Mouse (Mus musculus) central nervous system, embryonic 14 days (tissue): Measurements from ENCODE around the gene Slain2. TPM values are rescaled to one million over a fixed set of nuclear protein-coding genes. Genes with fewer than 3 reads are reported as not detected.

ENCODE experiments used
- polyA plus RNA-seq: library from polyadenylated mRNA; depleted of rRNA; stranded (reverse); fragments of >200 nt; gene quantifications from 2 replicates; pipeline ENCODE4 v1.2.3, GENCODE M21; 2012; rRNA removed

Slain2 gene
- polyA plus RNA-seq: 26.2 and 26.8 TPM in 2 replicates

DNA sequence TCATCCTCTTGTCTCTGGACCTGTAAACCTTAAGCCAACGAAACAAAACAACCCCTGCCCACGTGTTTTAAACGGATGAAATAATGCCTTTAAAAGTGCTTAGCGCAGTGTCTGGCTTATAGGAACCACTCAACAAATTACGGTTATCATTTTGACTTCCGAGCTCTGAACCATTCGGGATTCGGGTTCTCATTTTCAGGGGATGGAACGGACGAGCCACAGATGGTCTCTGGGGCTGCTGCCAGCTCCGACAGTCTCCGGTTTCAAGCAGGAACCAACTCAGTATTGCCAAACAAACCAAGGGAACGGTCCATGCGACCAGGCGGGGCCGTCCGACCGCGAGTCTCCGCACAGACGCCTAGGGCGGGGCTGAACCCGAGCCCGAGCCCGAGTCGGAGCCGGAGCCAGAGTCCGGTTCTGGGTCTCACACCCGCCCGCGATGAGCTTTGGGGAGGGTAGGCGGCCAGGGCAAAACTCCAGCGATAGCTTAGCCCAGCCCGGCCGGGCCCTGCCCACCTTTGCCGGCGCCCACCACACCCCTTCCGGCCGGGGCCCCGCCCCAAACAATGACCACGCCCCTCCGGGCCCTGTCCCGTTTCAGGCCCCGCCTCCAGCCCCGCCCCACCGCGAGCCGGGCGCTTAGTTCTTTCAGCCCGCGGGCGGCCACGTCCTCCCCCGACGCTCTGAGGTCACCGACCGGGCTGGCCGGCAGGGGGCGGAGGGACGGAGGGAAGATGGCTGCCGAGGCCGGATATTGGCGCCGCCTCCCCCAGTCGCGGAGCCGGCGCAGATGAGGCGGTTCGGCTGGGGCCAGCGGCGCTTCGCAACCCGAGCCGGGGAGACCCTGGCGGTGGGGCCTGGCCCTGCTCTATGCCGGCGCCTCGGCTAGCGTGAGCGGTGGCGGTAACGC is at the start of gene Slain2:
Gene Slain2 (plus strand): TSS at position 657 of the 910 bp plus-strand sequence.

DNA sequence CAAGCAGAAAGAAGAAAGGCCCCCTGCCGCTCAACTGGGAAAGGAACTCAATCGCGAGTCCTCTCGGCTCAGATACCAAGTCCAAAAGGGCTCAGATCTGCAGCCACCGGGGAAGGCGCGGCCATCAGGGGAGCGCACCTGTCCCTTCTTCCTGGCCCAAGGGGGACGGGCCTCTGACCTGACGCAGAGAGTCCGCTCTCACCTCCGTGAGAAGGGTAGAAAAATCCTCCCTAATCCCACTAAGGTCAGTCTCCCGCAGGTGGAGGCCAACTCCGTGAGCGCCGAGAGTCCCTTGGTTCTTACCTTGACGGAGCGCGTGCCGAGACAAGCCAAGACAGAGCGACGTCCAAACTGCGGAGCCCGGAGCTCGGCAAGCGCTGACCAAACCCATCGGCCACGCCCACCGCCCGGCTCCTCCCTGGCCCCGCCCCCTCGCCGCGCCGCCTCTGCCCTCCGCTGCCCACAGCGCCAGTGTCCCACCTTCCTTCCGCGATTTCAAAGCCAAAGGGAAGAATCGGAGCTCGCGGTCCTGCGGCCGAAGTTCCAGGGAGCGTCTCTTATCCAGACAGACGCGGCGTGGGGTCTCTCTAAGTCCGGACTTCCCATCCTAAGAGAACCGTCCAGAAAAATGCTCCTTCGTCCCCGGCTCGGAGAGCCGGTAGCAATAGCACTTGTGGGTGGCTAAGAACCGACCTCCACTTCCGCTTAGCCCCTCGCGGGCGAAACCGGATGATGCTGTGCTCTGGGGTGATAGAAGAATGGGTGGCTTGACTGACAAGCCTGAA is 45.8 kb upstream of the Slain2 start, which contains the start of gene Tec:
Gene Tec (minus strand): TSS at position 393 of the 785 bp plus-strand sequence.

DNA sequence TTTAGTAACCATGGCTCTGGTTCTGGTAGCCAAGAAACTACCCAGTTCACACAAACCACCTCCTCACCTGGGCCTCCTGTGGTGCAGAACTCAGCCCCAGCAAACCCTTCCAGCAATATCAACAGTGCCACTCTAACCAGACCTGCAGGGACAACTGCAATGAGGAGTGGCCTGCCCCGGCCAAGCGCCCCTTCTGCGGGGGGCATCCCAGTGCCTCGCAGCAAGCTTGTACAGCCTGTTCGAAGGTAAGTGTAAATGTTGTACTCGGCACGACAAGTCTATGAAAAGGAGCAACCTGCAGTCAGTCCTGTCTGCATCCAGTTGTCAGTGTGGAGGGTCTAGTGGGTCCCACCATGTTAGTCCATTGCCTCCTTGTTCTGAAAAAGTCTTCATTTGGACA is 60.5 kb downstream of the Slain2 start, which contains the start of gene Gm10135:
Gene Gm10135 (minus strand): TSS at position 101 of the 400 bp plus-strand sequence.

DNA sequence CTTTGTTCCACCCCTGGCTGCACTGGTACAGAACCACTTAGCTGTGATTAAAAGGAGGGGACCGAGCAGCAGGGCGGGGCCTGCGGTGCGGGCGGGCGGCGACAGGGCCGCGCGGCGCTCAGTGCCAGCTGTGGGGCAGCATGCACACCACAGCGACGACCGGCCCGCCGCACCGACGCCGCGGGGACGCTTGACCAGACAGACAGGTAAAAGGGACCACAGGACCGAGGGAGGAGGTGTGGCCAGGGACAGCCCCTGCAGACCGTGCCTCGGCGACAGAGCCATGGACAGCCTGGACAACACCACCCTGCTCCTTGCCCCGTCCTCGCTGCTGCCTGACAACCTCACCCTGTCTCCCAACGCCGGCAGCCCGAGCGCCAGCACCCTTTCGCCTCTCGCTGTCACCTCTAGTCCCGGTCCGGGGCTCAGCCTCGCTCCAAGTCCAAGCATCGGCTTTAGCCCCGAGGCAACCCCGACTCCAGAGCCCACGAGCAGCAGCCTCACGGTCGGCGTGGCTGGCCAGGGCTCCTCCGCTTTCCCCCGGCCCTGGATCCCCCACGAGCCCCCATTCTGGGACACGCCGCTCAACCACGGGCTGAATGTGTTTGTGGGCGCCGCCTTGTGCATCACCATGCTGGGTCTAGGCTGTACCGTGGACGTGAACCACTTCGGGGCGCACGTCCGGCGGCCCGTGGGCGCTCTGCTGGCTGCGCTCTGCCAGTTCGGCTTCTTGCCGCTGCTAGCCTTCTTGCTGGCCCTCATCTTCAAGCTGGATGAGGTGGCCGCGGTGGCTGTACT is 92.9 kb downstream of the Slain2 start, which contains the start of gene Slc10a4:
Gene Slc10a4 (plus strand): TSS at position 100 of the 798 bp plus-strand sequence.

Other genes with a start within 250 kb of the Slain2 start
- 0.05 and 0.08 TPM in 2 replicates for gene Txk, start 161.5 kb upstream of the Slain2 start, polyA plus RNA-seq
- gene Tec, start 45.8 kb upstream of the Slain2 start, polyA plus RNA-seq: 3.6 and 5.2 TPM in 2 replicates
- gene Gm10135, start 60.4 kb downstream of the Slain2 start, polyA plus RNA-seq: not detected in 2 replicates
- 19.8 and 20.2 TPM in 2 replicates for gene Slc10a4, start 92.6 kb downstream of the Slain2 start, polyA plus RNA-seq